Mouse (Mus musculus) lung, postnatal 0 days (tissue): ENCODE measurements at regions not wholly inside any gene's neighbourhood (a gene's known extent, or its start where the extent isn't known, plus 50 kb on each side); places are given as distances from the start of the nearest gene placed in this dataset.

Experiments
- ATAC-seq: fragments of 200-750 bp; cut with Nextera tagmentation; 2 replicates; pipeline ENCODE4 v1.8.0; 2017; ENCODE audit warnings: moderate library complexity
- DNase-seq: peaks from one replicate; pipeline ENCODE4 v3.0.0-alpha.2; 2016; ENCODE audit warnings: low spot score
- H3K27ac ChIP-seq: fragments of 300-500 bp; sonication (generic); 2 replicates; pipeline ENCODE4 v1.5.1; 2014; ENCODE audit warnings: antibody characterized with exemption, mild to moderate bottlenecking, low read length, mixed read lengths
- H3K27me3 ChIP-seq: fragments of 300-500 bp; sonication (generic); replicated peaks from 2 replicates; pipeline ENCODE4 v1.6.1; 2014; ENCODE audit warnings: low read length, mixed read lengths; ENCODE audit not compliant: insufficient read depth
- H3K36me3 ChIP-seq: fragments of 300-500 bp; sonication (generic); 2 replicates; pipeline ENCODE4 v1.6.1; 2014; ENCODE audit warnings: low read length, mixed read lengths; ENCODE audit not compliant: insufficient read depth
- H3K4me1 ChIP-seq: fragments of 300-500 bp; sonication (generic); 2 replicates; pipeline ENCODE4 v1.6.1; 2014; ENCODE audit warnings: antibody characterized with exemption, low read depth, low read length, mixed read lengths; ENCODE audit not compliant: insufficient read depth
- H3K4me2 ChIP-seq: fragments of 300-500 bp; sonication (generic); replicated peaks from 2 replicates; pipeline ENCODE4 v1.6.1; 2014; ENCODE audit warnings: low read depth, mild to moderate bottlenecking, low read length, moderate library complexity, mixed read lengths
- H3K4me3 ChIP-seq: fragments of 300-500 bp; sonication (generic); 2 replicates; pipeline ENCODE4 v1.5.1; 2014; ENCODE audit warnings: low read depth, low read length
- H3K9ac ChIP-seq: fragments of 300-500 bp; sonication (generic); replicated peaks from 2 replicates; pipeline ENCODE4 v1.6.1; 2014; ENCODE audit warnings: low read depth, mild to moderate bottlenecking
- H3K9me3 ChIP-seq: fragments of 300-500 bp; sonication (generic); 2 replicates; pipeline ENCODE4 v1.6.1; 2016; ENCODE audit warnings: low read length, mixed read lengths
- CTCF ChIP-seq: IDR thresholded peaks from 2 replicates; pipeline ENCODE4 v1.5.1; 2016; ENCODE audit warnings: antibody characterized with exemption, mild to moderate bottlenecking
- EP300 ChIP-seq: IDR thresholded peaks from 2 replicates; pipeline ENCODE4 v1.6.1; 2016; ENCODE audit warnings: antibody characterized with exemption, mild to moderate bottlenecking, control low read depth
- WGBS: fragments of 180-500 bp; shearing (Covaris S2); extraction: QIAGEN DNeasy Blood & Tissue Kit; methylation state at CpG from one replicate; pipeline ENCODE4 v1.1.7; 2014; 5-methylcytosine and 5-hydroxymethylcytosine counted together

GRCm38 (mm10) chr3:102683541-102683940 lies 50.8 kb upstream of the Tspan2 start:
- no peak overlapping the region for H3K4me2 ChIP-seq
- H3K9ac ChIP-seq: no peak overlapping the region
- H3K27me3 ChIP-seq: no peaks in the 10 kb centered on the region
- no peak for ATAC-seq
- no peaks in the 10 kb centered on the region for H3K36me3 ChIP-seq
- 84% methylated on average over 10 of the region's 10 CpGs for whole genome bisulfite sequencing
- H3K4me3 ChIP-seq: no peak overlapping the region
- H3K4me1 ChIP-seq: no peaks in the 10 kb centered on the region
- TF ChIP-seq EP300 (no peak), CTCF (no peak)
- no peak for DNase-seq
- H3K27ac ChIP-seq: no peak overlapping the region
- no peaks in the 10 kb centered on the region for H3K9me3 ChIP-seq
